Mouse (Mus musculus): ENCODE data around the gene Pf4. TPM values are rescaled to one million over a fixed set of nuclear protein-coding genes. Genes with fewer than 3 reads are reported as not detected.
A peak's percentile ranks its signal among the peaks of the same experiment; 100 is the strongest.

Gene Pf4
- polyA plus RNA-seq (2015; fragmentation: Nextera tagmentation; extraction: Ambion mirVana), result 50.6 and 64.9 TPM in 2 replicates

DNA sequence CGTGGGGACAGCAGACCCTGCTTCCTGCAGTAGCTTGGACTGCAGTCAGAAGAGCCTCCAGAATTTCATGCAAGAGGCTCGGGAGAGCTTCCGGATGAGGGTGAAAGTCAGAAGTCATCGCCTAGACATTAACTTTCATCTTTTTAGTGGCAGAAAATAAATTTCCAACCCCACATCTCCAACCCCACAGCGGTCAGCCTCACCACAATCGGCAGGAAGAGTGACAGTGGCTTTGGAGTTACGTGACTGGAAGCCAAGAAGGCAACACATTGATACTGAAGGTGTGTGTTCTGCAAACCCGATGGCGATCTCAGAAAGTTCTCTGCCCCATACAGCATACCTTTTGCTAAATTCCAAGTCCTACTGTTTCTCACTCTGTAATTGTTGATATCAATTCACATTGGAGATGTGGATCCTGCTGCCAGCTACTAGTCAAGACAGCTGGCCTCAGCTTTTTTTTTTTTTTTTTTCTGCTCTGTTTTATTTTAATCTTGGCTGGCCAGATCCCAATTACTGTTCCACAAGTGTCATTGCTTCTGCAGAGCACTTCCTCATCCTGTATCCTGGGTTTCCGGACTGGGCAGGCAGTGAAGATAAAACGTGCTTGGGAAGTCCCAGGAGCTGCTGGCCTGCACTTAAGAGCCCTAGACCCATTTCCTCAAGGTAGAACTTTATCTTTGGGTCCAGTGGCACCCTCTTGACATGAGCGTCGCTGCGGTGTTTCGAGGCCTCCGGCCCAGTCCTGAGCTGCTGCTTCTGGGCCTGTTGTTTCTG is at the start of gene Pf4:
Gene Pf4 (plus strand): TSS at position 556 of the 774 bp plus-strand sequence.
- H3K4me3 ChIP-seq, result no peak within 1 kb of the TSS
- H3K27me3 ChIP-seq, result no peaks in the 10 kb centered on the region
- no peak within 1 kb of the TSS for H3K27ac ChIP-seq (replicated peaks)
- no peak within 1 kb of the TSS for H3K9ac ChIP-seq
- ATAC-seq (ENCODE audit: low read depth), result no peak
- no peaks in the 10 kb centered on the region for H3K36me3 ChIP-seq
- 88% methylated on average over 16 of the region's 16 CpGs for WGBS
- no peak within 1 kb of the TSS for H3K4me2 ChIP-seq
- no peaks in the 10 kb centered on the region for H3K9me3 ChIP-seq
- no peaks in the 10 kb centered on the region for H3K4me1 ChIP-seq (replicated peaks)

DNA sequence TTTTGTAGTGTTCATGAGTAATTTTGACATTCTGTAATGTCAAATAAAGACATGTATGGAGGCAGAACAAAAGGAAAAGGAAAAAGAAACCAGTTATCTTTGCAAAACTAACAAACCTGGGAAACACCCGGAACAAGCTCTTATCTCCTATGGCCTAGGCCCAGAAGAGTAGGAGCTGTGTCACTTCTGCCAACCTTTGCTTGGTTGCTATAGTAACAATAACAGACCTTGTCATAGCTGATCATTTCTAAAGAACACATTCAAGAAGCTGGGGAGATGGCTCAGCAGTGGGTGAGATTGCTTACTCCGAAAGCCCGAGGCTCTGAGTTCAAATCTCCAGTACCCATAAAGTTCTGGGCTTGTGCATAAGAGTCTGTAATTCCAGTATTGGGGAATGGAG is 49.6 kb upstream of the Pf4 start:
- Histone ChIP-seq H3K27ac (replicated peaks) (no peak overlapping the region), H3K36me3 (no peaks in the 10 kb centered on the region), H3K4me2 (no peak overlapping the region), H3K9me3 (peaks cover 5% of the 10 kb centered on the region; the same call in 1 of the 2 replicates), H3K9ac (no peak overlapping the region), H3K4me3 (no peak overlapping the region), H3K27me3 (no peaks in the 10 kb centered on the region), H3K4me1 (replicated peaks) (no peaks in the 10 kb centered on the region)
- no peak for ATAC-seq (ENCODE audit: low read depth)
- WGBS, result 93% methylated on average over 3 of the region's 3 CpGs

DNA sequence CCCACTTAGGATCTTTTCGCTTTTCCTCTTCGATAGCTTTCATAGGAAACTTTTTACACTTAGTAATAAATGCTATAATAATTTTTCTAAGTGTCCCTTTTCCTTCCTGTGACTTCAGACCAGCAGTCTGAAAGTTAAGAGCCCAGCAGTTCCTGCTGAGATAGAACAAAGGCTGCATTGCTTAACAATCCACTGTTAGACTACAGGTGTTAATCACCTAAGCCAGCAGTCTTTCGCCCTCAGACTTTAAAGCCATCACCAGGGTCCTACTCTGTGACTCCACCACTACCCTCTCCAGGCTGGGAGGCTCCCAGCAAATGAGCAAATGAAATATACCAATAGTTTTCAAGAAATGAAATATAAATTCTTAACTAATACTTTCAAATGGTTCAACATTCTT is 44.0 kb upstream of the Pf4 start:
- no peaks in the 10 kb centered on the region for H3K36me3 ChIP-seq
- ATAC-seq (ENCODE audit: low read depth), result no peak
- H3K4me3 ChIP-seq, result no peak overlapping the region
- H3K9ac ChIP-seq, result no peak overlapping the region
- 50% methylated on average over 3 of the region's 3 CpGs for WGBS
- no peak overlapping the region for H3K4me2 ChIP-seq
- H3K9me3 ChIP-seq, result peaks cover 6% of the 10 kb centered on the region; the same call in 1 of the 2 replicates
- H3K4me1 ChIP-seq (replicated peaks), result no peaks in the 10 kb centered on the region
- no peaks in the 10 kb centered on the region for H3K27me3 ChIP-seq
- H3K27ac ChIP-seq (replicated peaks), result no peak overlapping the region

DNA sequence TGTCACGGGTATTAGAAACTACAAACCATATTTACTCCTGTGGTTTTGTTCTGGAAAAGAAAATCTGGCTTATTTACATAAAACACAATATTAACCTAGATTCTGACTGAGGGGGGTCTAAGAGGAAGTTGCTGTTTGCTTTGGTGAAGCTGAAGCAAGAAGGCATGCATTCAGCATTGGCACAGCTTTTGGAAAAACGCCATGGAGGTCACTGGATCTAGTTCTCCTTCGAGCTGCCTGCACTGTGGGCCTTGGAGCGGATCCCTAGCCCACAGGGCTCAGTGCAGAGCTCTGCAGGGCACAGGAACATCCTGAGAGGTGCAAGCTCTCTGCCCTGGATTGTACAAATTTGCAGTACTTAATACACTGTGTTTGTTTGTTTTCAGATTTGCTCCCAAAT is 40.8 kb upstream of the Pf4 start:
- Histone ChIP-seq H3K4me2 (no peak overlapping the region), H3K4me1 (replicated peaks) (no peaks in the 10 kb centered on the region), H3K9ac (no peak overlapping the region), H3K4me3 (no peak overlapping the region), H3K36me3 (no peaks in the 10 kb centered on the region), H3K9me3 (peaks cover 6% of the 10 kb centered on the region; the same call in 1 of the 2 replicates), H3K27me3 (no peaks in the 10 kb centered on the region), H3K27ac (replicated peaks) (no peak overlapping the region)
- no peak for ATAC-seq (ENCODE audit: low read depth)
- 68% methylated on average over 4 of the region's 4 CpGs for WGBS

DNA sequence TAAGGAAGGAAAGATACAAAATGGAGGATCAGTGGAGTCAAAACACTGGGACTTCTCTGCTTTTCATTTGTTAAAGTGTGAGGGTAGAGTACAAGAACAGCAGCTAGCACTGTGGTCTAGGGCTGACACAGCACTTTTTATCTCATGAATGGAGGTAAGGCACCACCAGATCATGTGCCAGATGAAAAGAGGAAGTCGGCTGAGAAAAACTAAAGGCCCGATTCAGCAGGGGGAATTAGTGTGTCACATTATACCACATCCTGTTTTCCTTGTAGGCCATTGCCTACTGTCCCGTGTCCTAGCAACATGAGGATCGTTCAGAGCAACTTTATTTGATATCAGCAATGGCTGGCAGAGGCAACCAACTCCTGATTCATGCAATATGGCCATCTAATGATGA is 30.2 kb upstream of the Pf4 start:
- no peak overlapping the region for H3K9ac ChIP-seq
- no peak overlapping the region for H3K4me2 ChIP-seq
- H3K9me3 ChIP-seq, result no peaks in the 10 kb centered on the region
- H3K36me3 ChIP-seq, result no peaks in the 10 kb centered on the region
- ATAC-seq (ENCODE audit: low read depth), result no peak
- no peaks in the 10 kb centered on the region for H3K4me1 ChIP-seq (replicated peaks)
- no peak overlapping the region for H3K4me3 ChIP-seq
- no peaks in the 10 kb centered on the region for H3K27me3 ChIP-seq
- 80% methylated on average over 4 of the region's 4 CpGs for WGBS
- H3K27ac ChIP-seq (replicated peaks), result no peak overlapping the region

DNA sequence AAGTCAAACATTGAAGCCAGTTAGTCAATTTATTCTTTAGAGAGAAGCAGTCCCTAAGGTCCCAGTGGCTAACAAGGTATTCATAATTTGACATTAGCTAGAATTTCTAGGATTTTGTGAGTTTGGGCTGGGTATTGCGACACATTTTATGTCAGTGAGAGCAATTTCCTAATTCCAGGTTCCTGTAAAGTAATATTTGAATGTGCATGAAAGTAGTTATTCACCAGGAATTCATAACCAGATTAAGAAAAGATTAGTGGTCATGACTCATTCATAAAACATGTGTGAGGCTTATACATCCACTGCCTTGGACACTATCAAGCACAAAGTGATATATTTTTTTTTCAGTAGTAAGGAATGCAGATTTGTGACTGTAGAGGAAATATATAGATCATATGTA is 18.3 kb upstream of the Pf4 start:
- WGBS, result 95% methylated on average over 1 of the region's 1 CpGs
- Histone ChIP-seq H3K4me2 (no peak overlapping the region), H3K27ac (replicated peaks) (no peak overlapping the region), H3K9ac (no peak overlapping the region), H3K9me3 (no peaks in the 10 kb centered on the region), H3K4me1 (replicated peaks) (peaks cover 3% of the 10 kb centered on the region), H3K27me3 (peaks cover 11% of the 10 kb centered on the region), H3K36me3 (no peaks in the 10 kb centered on the region), H3K4me3 (no peak overlapping the region)
- no peak for ATAC-seq (ENCODE audit: low read depth)

DNA sequence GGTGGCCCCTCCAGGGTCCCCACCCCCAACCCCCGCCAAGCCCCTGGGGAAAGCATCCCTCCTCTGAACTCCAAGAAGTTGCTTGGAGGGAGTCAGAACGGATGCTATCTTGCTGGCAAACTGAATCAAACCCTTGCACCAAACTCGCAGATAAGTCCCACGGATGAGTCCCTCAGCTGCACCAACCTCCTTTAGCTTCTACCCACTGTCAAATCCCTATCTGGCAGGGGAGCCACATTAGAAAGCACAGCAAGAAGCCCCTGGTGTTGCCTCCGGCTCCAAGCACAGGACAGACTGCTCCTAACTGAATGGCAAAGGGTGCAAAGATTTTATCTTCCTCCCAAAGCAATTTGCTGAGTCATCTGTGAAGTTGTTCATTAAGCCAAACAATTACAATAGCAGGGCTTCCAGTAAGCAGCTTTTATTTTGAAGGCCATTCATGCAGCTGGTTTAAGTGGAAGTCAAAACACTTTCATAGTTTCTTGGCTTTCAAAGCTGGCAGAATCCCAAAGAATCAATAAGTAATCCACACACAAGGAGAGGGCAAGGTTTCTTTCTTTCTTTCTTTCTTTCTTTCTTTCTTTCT is 14.1 kb upstream of the Pf4 start:
- Histone ChIP-seq H3K4me3 (no peak overlapping the region), H3K27ac (replicated peaks) (no peak overlapping the region), H3K36me3 (no peaks in the 10 kb centered on the region), H3K9me3 (no peaks in the 10 kb centered on the region), H3K4me2 (no peak overlapping the region), H3K9ac (no peak overlapping the region), H3K4me1 (replicated peaks) (peaks cover 13% of the 10 kb centered on the region), H3K27me3 (peaks cover 25% of the 10 kb centered on the region)
- no peak for ATAC-seq (ENCODE audit: low read depth)
- WGBS, result 54% methylated on average over 5 of the region's 5 CpGs

DNA sequence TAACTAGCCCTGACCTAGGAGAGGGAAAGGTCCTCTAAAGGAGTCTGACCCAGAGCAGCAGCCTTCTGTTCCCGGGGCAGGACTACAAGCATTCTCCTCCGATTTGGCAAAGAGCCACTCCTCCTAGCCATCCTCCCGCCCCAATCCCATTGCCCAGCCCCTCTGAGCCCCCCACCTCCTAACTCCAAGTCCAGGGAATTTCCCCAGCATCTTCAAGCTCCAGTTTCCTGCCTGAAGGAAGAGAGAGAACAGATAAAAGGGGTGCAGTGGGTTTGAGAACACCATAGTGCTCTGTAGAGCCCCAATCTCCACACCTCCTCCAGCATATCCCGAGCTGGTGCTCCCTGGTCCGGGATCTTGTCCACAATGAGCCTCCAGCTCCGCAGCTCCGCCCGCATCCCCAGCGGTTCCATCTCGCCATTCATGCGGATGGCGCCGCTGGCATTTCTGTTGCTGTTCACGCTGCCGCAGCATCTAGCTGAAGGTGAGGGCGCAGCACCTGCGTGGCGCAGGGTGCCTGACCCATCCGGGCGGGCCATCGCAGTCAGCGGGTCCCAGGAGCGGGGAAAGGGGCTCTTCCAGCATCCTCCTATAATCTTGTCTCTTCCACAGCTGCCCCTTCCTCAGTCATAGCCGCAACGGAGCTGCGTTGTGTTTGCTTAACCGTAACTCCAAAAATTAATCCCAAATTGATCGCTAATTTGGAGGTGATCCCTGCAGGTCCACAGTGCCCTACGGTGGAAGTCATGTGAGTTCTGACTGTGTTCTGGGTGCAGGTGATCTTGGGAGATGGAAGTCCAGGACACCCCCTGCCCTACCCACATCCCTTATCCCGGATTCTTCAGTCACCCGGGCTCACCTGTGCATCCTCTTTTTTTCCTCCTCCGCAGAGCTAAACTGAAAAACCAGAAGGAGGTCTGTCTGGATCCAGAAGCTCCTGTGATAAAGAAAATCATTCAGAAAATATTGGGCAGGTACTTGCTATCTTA is 12.9 kb upstream of the Pf4 start, which contains the start of gene Cxcl5:
Gene Cxcl5 (plus strand): TSS at position 284 of the 989 bp plus-strand sequence.
- peaks cover 13% of the 10 kb centered on the region for H3K4me1 ChIP-seq (replicated peaks)
- H3K4me2 ChIP-seq, result peak within 1 kb of the TSS; percentile 80
- H3K27me3 ChIP-seq, result peaks cover 25% of the 10 kb centered on the region
- peak within 1 kb of the TSS; percentile 48 for H3K4me3 ChIP-seq
- WGBS, result 5% methylated on average over 32 of the region's 32 CpGs
- H3K36me3 ChIP-seq, result no peaks in the 10 kb centered on the region
- H3K9ac ChIP-seq, result peak within 1 kb of the TSS; percentile 74
- peak; percentile 74 for ATAC-seq (ENCODE audit: low read depth)
- H3K27ac ChIP-seq (replicated peaks), result no peak within 1 kb of the TSS
- no peaks in the 10 kb centered on the region for H3K9me3 ChIP-seq

DNA sequence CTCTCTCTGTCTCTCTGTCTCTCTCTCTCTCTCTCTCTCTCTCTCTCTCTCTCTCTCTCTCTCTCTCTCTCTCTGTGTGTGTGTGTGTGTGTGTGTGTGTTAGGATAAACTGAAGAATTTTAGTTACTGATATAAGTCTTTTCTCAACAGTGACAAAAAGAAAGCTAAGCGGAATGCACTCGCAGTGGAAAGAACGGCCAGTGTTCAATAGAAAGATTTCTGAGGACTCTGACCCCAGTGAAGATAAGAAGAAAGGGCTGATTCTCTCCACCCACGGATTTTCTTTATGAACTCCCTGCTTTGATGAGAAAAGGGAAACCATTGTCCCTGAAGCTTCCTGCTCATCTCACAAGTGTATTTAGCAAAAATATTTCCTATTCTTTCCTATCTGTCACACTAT is 11.9 kb upstream of the Pf4 start:
- 45% methylated on average over 4 of the region's 4 CpGs for WGBS
- Histone ChIP-seq H3K36me3 (no peaks in the 10 kb centered on the region), H3K27me3 (peaks cover 25% of the 10 kb centered on the region), H3K9ac (no peak overlapping the region), H3K4me2 (no peak overlapping the region), H3K4me3 (no peak overlapping the region), H3K27ac (replicated peaks) (no peak overlapping the region), H3K4me1 (replicated peaks) (peaks cover 13% of the 10 kb centered on the region), H3K9me3 (no peaks in the 10 kb centered on the region)
- ATAC-seq (ENCODE audit: low read depth), result no peak

DNA sequence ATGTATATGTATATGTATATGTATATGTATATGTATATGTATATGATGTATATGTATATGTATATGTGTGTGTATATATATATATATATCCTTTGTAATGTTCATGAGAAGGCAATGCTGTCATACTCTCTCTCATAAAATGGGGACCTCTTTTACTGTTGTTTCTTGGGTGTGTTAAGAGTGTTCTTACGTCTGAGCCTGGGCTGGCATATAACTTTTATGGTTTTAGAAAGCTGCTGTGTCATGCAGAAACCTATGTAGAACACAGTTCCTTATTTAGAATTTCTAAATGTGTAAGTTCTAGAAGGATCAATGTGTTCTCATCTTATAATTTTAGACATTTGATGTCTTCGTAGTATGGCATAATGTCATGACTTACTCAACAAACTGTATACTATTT is 11.4 kb upstream of the Pf4 start:
- Histone ChIP-seq H3K4me3 (no peak overlapping the region), H3K9me3 (no peaks in the 10 kb centered on the region), H3K27me3 (peaks cover 25% of the 10 kb centered on the region), H3K36me3 (no peaks in the 10 kb centered on the region), H3K4me1 (replicated peaks) (peaks cover 13% of the 10 kb centered on the region), H3K9ac (no peak overlapping the region), H3K27ac (replicated peaks) (no peak overlapping the region), H3K4me2 (no peak overlapping the region)
- 91% methylated on average over 2 of the region's 2 CpGs for WGBS
- ATAC-seq (ENCODE audit: low read depth), result no peak

DNA sequence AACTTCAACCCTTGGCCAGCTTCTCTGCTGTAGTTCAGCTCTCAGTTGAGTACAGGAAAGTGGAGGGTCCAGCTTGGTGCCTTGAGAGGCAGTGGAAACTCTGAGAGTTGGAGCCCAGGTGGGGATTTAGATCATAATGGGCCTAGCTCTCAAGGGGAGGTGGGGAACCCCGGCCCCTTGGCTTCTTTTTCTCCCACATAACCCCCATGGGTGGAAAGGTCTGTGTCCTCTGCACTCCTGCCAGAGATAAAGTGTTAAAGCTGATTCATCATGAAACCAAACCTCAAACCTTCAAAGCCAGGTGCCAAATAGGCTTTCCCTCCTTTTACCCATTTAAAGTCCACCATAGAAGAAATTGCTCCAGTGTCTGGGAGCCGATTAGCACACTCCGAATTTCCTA is 10.4 kb upstream of the Pf4 start:
- no peak for ATAC-seq (ENCODE audit: low read depth)
- Histone ChIP-seq H3K27me3 (peaks cover 25% of the 10 kb centered on the region), H3K4me1 (replicated peaks) (peaks cover 13% of the 10 kb centered on the region), H3K36me3 (no peaks in the 10 kb centered on the region), H3K4me2 (no peak overlapping the region), H3K9ac (no peak overlapping the region), H3K4me3 (no peak overlapping the region), H3K27ac (replicated peaks) (no peak overlapping the region), H3K9me3 (no peaks in the 10 kb centered on the region)
- WGBS, result 84% methylated on average over 3 of the region's 3 CpGs
